Mouse (Mus musculus) left cerebral cortex, postnatal 25 days (tissue): Measurements from ENCODE around the gene Apoe. TPM values are rescaled to one million over a fixed set of nuclear protein-coding genes. Genes with fewer than 3 reads are reported as not detected.
A peak's percentile ranks its signal among the peaks of the same experiment; 100 is the strongest.

Source experiments
- DNase-seq, 2 experiments: peaks; one replicate each; pipeline ENCODE4 v3.0.0; 2022; ENCODE audit warnings: low spot score in 2 of 2, mixed read lengths in 1 of 2
- intact Hi-C: fragments of 180-260 bp; cut with DNase I; formaldehyde crosslinking; loops from one replicate; pipeline ENCODE4 v1.15.1; 2025
- total RNA-seq, 2 experiments: library from RNA; stranded (reverse); gene quantifications; 2 replicates each; pipeline ENCODE4 v1.2.3; 2021

Gene Apoe
- total RNA-seq, result 1,000 to 10,000 TPM; 2,052 to 2,099 TPM

- intact Hi-C loops, result loop anchor here (1.0 kb wide), 1 partner anchor 30 kb away; no protein-coding TSS in a partner anchor
- DNase-seq, result peak; percentile 44 to 72
These were observed at the start of gene Apoe for GRCm38 (mm10) chr7:19698907-19699826. Gene Apoe (minus strand): TSS chr7:19699188.

- no peak for DNase-seq
- intact Hi-C loops, result no loop called here
These were observed 48.6 kb upstream of the Apoe start for GRCm38 (mm10) chr7:19747420-19748218.

- no peak for DNase-seq
- intact Hi-C loops, result no loop called here
These were observed 47.6 kb upstream of the Apoe start for GRCm38 (mm10) chr7:19746426-19747201.

GRCm38 (mm10) chr7:19745971-19746370 is 47.0 kb upstream of the Apoe start:
- no peak for DNase-seq
- intact Hi-C loops, result no loop called here

GRCm38 (mm10) chr7:19744590-19745385 is 45.8 kb upstream of the Apoe start:
- no peak for DNase-seq
- intact Hi-C loops, result no loop called here

- intact Hi-C loops, result no loop called here
- DNase-seq, result no peak
These were observed 44.8 kb upstream of the Apoe start for GRCm38 (mm10) chr7:19743791-19744190.

GRCm38 (mm10) chr7:19742468-19742867 is 43.5 kb upstream of the Apoe start:
- no peak for DNase-seq
- intact Hi-C loops, result no loop called here

GRCm38 (mm10) chr7:19741329-19742031 is 42.5 kb upstream of the Apoe start:
- DNase-seq, result no peak
- intact Hi-C loops, result no loop called here

- DNase-seq, result no peak
- intact Hi-C loops, result no loop called here
These were observed 41.3 kb upstream of the Apoe start for GRCm38 (mm10) chr7:19740269-19740668.

GRCm38 (mm10) chr7:19738771-19739170 is 39.8 kb upstream of the Apoe start:
- intact Hi-C loops, result no loop called here
- no peak for DNase-seq

- DNase-seq, result no peak
- intact Hi-C loops, result no loop called here
These were observed 37.5 kb upstream of the Apoe start for GRCm38 (mm10) chr7:19736389-19737057.

- DNase-seq, result no peak
- intact Hi-C loops, result no loop called here
These were observed 35.2 kb upstream of the Apoe start for GRCm38 (mm10) chr7:19734178-19734666.

- intact Hi-C loops, result no loop called here
- no peak for DNase-seq
These were observed 27.6 kb upstream of the Apoe start for GRCm38 (mm10) chr7:19726541-19726940.

- intact Hi-C loops, result no loop called here
- no peak for DNase-seq
These were observed 25.2 kb upstream of the Apoe start for GRCm38 (mm10) chr7:19724167-19724566.

- DNase-seq, result no peak
- intact Hi-C loops, result no loop called here
These were observed 23.8 kb upstream of the Apoe start for GRCm38 (mm10) chr7:19722754-19723195.

- DNase-seq, result no peak
- intact Hi-C loops, result loop anchor here (5.0 kb wide), 1 partner anchor 797 kb away; no protein-coding TSS in a partner anchor
These were observed 20.2 kb upstream of the Apoe start for GRCm38 (mm10) chr7:19719200-19719599.

GRCm38 (mm10) chr7:19718297-19718952 is 19.4 kb upstream of the Apoe start:
- intact Hi-C loops, result loop anchor here (5.0 kb wide), 1 partner anchor 796 kb away; no protein-coding TSS in a partner anchor
- no peak for DNase-seq
